In the genomic region with DNA sequence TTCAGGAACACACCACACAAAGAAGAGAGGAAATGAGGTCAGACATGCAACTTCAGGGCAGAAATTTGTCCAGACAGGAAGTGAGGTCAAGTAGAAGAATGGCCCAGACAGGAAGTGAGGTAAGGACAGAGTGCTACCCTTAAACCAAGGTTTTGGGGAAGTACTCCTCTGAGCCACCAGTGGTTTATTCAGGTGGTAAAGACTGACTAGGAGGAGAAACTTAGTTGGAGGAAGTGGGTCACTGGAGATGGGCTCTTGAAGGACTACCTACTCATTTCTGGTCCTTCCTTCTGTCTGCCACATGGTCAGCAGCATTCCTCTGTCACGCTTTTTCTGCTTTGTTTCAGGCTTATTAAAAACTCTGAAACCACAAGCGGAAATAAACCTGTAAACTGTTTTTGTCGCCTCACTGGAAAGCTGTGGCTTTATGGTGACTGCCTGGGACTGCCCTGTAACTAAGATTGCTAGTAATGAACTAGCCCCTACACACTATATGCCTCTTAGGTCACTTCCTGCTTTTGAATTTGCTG, we compare ENCODE assay signal across 9 mouse cellular contexts. TPM values are rescaled to one million over a fixed set of nuclear protein-coding genes. Genes with fewer than 3 reads are reported as not detected.
A peak's percentile ranks its signal among the peaks of the same experiment; 100 is the strongest.
DNase-seq lines count a peak whose midpoint lies in the region; ATAC-seq and TF ChIP-seq lines count a peak whose summit lies in the region.
"Had no signal": no experiment of that assay in that cellular context is flagged by ENCODE, and none has a peak within 500 bp of the region (broad histone marks: within the 10 kb centered on the region; RNA-seq: fewer than 3 reads in every experiment).

No protein-coding gene starts in this region.

- peaks cover 59% of the 10 kb centered on the region for H3K4me1 ChIP-seq in kidney, postnatal 0 days (replicated peaks; ENCODE audit: insufficient read depth, low read length)
- peaks cover 76% of the 10 kb centered on the region for H3K4me1 ChIP-seq in intestine, embryonic 14.5 days (replicated peaks; ENCODE audit: control insufficient read depth, insufficient read depth, low read length)
- peaks cover 18% of the 10 kb centered on the region; the same call in 1 of the 2 replicates for H3K4me1 ChIP-seq in midbrain, embryonic 14.5 days (ENCODE audit: control insufficient read depth, insufficient read depth, low read length)
- peaks cover 85% of the 10 kb centered on the region for H3K4me1 ChIP-seq in forebrain, embryonic 10.5 days

- no peaks in the 10 kb centered on the region for H3K27me3 ChIP-seq in kidney, postnatal 0 days (ENCODE audit: insufficient read depth, low read length)
- no peaks in the 10 kb centered on the region for H3K27me3 ChIP-seq in intestine, embryonic 14.5 days (replicated peaks; ENCODE audit: control insufficient read depth, insufficient read depth, low read length)
- H3K27me3 ChIP-seq in midbrain, embryonic 14.5 days (ENCODE audit: control insufficient read depth, insufficient read depth, low read length): no peaks in the 10 kb centered on the region
- H3K27me3 ChIP-seq in forebrain, embryonic 10.5 days (ENCODE audit: poor library complexity, severe bottlenecking): no peaks in the 10 kb centered on the region
- H3K27me3 ChIP-seq: forebrain, embryonic 12.5 days had no signal

- no peak for ATAC-seq in kidney, postnatal 0 days (replicated peaks; ENCODE audit: low FRiP score, low read depth)
- no peak for ATAC-seq in intestine, embryonic 14.5 days (replicated peaks; ENCODE audit: low FRiP score, low TSS enrichment, low read depth)
- ATAC-seq in midbrain, embryonic 14.5 days (ENCODE audit: low FRiP score, low TSS enrichment): no peak

- peak overlapping the region; percentile 56; the same call in 1 of the 2 replicates for H3K27ac ChIP-seq in kidney, postnatal 0 days
- peak overlapping the region; percentile 33; the same call in 1 of the 2 replicates for H3K27ac ChIP-seq in intestine, embryonic 14.5 days (ENCODE audit: low read depth)
- no peak overlapping the region for H3K27ac ChIP-seq in midbrain, embryonic 14.5 days (replicated peaks; ENCODE audit: low read depth, low read length)
- H3K27ac ChIP-seq in forebrain, embryonic 10.5 days: no peak overlapping the region

- TF ChIP-seq CTCF in kidney, postnatal 0 days (IDR thresholded peaks at IDR 0.05; ENCODE audit: low read depth): no peak

- H3K4me2 ChIP-seq in kidney, postnatal 0 days (ENCODE audit: low read length): no peak overlapping the region
- H3K4me2 ChIP-seq in intestine, embryonic 14.5 days (ENCODE audit: low read length): no peak overlapping the region
- H3K4me2 ChIP-seq in midbrain, embryonic 14.5 days (ENCODE audit: low read length): no peak overlapping the region
- H3K4me2 ChIP-seq: forebrain, embryonic 12.5 days had no signal

- no peak overlapping the region for H3K4me3 ChIP-seq in kidney, postnatal 0 days (replicated peaks; ENCODE audit: low read depth, low read length)
- H3K4me3 ChIP-seq in intestine, embryonic 14.5 days (ENCODE audit: low read depth, low read length): no peak overlapping the region
- H3K4me3 ChIP-seq in midbrain, embryonic 14.5 days (replicated peaks; ENCODE audit: low read depth, low read length): no peak overlapping the region
- H3K4me3 ChIP-seq in forebrain, embryonic 10.5 days: no peak overlapping the region
- H3K4me3 ChIP-seq: forebrain, embryonic 12.5 days had no signal

- no peaks in the 10 kb centered on the region for H3K9me3 ChIP-seq in kidney, postnatal 0 days (replicated peaks; ENCODE audit: low read length)
- H3K9me3 ChIP-seq in intestine, embryonic 14.5 days (ENCODE audit: control insufficient read depth, low read length): no peaks in the 10 kb centered on the region
- H3K9me3 ChIP-seq in midbrain, embryonic 14.5 days (ENCODE audit: control insufficient read depth, low read length): no peaks in the 10 kb centered on the region
- H3K9me3 ChIP-seq in forebrain, embryonic 10.5 days: no peaks in the 10 kb centered on the region
- H3K9me3 ChIP-seq: forebrain, embryonic 12.5 days had no signal

- H3K9ac ChIP-seq in kidney, postnatal 0 days (ENCODE audit: low read depth, low read length): no peak overlapping the region
- no peak overlapping the region for H3K9ac ChIP-seq in intestine, embryonic 14.5 days (ENCODE audit: low read length)
- no peak overlapping the region for H3K9ac ChIP-seq in midbrain, embryonic 14.5 days (replicated peaks; ENCODE audit: low read length)
- H3K9ac ChIP-seq: forebrain, embryonic 12.5 days had no signal

- 64% methylated on average over 3 of the region's 3 CpGs for WGBS in kidney, postnatal 0 days
- 89% methylated on average over 3 of the region's 3 CpGs for WGBS in intestine, embryonic 14.5 days
- WGBS in midbrain, embryonic 14.5 days: 92% methylated on average over 3 of the region's 3 CpGs
- WGBS in forebrain, embryonic 10.5 days: 90% methylated on average over 3 of the region's 3 CpGs

- H3K36me3 ChIP-seq in kidney, postnatal 0 days (ENCODE audit: insufficient read depth, low read length): 0 out of 2 replicates have a peak, but pooled peaks cover 5% of the 10 kb centered on the region
- peaks cover 3% of the 10 kb centered on the region; the same call in 1 of the 2 replicates for H3K36me3 ChIP-seq in intestine, embryonic 14.5 days (ENCODE audit: control insufficient read depth, insufficient read depth, low read length)
- no peaks in the 10 kb centered on the region for H3K36me3 ChIP-seq in midbrain, embryonic 14.5 days (ENCODE audit: control insufficient read depth, insufficient read depth, low read length)
- peaks cover 10% of the 10 kb centered on the region; the same call in 1 of the 2 replicates for H3K36me3 ChIP-seq in forebrain, embryonic 10.5 days (replicated peaks)
- H3K36me3 ChIP-seq: forebrain, embryonic 12.5 days had no signal

- DNase-seq in kidney, postnatal 0 days (ENCODE audit: low spot score): peak; percentile 72
- no peak for DNase-seq in kidney, adult 8-10 months
- peak; percentile 40 for DNase-seq in Muller cell, postnatal 12 days (ENCODE audit: inconsistent ontology term)
- no peak for DNase-seq in intestine, embryonic 14.5 days (ENCODE audit: low spot score)
- DNase-seq in monocyte, adult 2 months (ENCODE audit: low read depth in 1 of 2, low spot score in 2 of 2): peak; percentile 60 to 61
- no peak for DNase-seq in midbrain, embryonic 14.5 days
- DNase-seq in forebrain, embryonic 10.5 days (ENCODE audit: extremely low spot score, low spot score): no peak
- DNase-seq in retina, postnatal 1 day: no peak

RNA-seq across cellular contexts. Expression of a gene that starts 21.5 kb away (rescaled TPM):
- polyA plus RNA-seq in kidney, postnatal 0 days (2015; fragmentation: Nextera tagmentation; extraction: Ambion mirVana): 15.5 TPM in 2 replicates
- polyA plus RNA-seq in intestine, embryonic 14.5 days (2014; fragmentation: Nextera tagmentation; extraction: Ambion mirVana): 24.4 and 25.3 TPM in 2 replicates
- 14.3 and 15.4 TPM in 2 replicates for polyA plus RNA-seq in midbrain, embryonic 14.5 days (2014; fragmentation: Nextera tagmentation; extraction: Ambion mirVana)
- 8.6 and 9.7 TPM in 2 replicates for polyA plus RNA-seq in forebrain, embryonic 10.5 days (2016; fragmentation: Nextera tagmentation; extraction: Ambion mirVana)

RNA-seq across cellular contexts. Expression of a gene that starts 48.7 kb away (rescaled TPM):
- polyA plus RNA-seq in kidney, postnatal 0 days (2015; fragmentation: Nextera tagmentation; extraction: Ambion mirVana): 77.2 and 80.0 TPM in 2 replicates
- 74.6 and 81.2 TPM in 2 replicates for polyA plus RNA-seq in intestine, embryonic 14.5 days (2014; fragmentation: Nextera tagmentation; extraction: Ambion mirVana)
- 74.1 and 85.6 TPM in 2 replicates for polyA plus RNA-seq in midbrain, embryonic 14.5 days (2014; fragmentation: Nextera tagmentation; extraction: Ambion mirVana)
- polyA plus RNA-seq in forebrain, embryonic 10.5 days (2016; fragmentation: Nextera tagmentation; extraction: Ambion mirVana): 108 and 110 TPM in 2 replicates

Comparison
In these comparisons a context has a peak if more than half of its experiments do, and no peak if none do; other contexts are left out.
1. DNase-seq: peak in kidney, postnatal 0 days (single experiment), Muller cell, postnatal 12 days (single experiment) and monocyte, adult 2 months (2 of 2); none in kidney, adult 8-10 months (0 of 2), intestine, embryonic 14.5 days (single experiment), midbrain, embryonic 14.5 days (single experiment), forebrain, embryonic 10.5 days (single experiment) and retina, postnatal 1 day (single experiment).
2. H3K27ac ChIP-seq: peak in kidney, postnatal 0 days (single experiment) and intestine, embryonic 14.5 days (single experiment); none in midbrain, embryonic 14.5 days (single experiment) and forebrain, embryonic 10.5 days (single experiment).